ENCODE assay signal across 10 mouse cellular contexts in the genomic region with DNA sequence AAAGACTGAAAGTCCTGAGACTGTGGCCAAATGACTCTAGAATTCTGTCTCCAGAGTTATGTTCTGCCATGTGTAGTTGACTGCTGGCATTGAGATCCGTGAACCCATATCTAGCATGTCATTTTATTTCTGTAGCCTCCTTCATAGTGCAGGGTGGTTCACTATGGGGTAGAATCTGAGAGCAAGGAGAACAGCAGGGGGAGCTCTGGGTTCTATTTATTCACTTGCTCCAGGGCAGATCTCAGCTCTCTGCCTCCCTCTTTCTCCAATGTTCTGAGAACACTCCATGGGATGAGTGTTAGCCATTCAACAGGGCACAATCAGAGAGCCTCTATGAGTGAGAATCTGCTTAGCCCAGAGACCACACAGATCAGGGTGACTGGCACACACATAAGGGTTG.
DNase-seq lines count a peak whose midpoint lies in the region; ATAC-seq lines count a peak whose summit lies in the region.
"Had no signal": no experiment of that assay in that cellular context is flagged by ENCODE, and none has a peak within 500 bp of the region (broad histone marks: within the 10 kb centered on the region; RNA-seq: fewer than 3 reads in every experiment).

No protein-coding gene starts in this region.

- no peak for DNase-seq in frontal cortex, postnatal 14 days (ENCODE audit: low spot score in 2 of 2)
- DNase-seq in ovary, postnatal 14 days (ENCODE audit: low spot score), result peak; percentile 3
- DNase-seq in ovary, postnatal 36 days (ENCODE audit: low spot score), result no peak
- peak; percentile 4 for DNase-seq in kidney, postnatal 14 days
- DNase-seq in telencephalon, adult 2 months (ENCODE audit: low read depth, low spot score), result peak; percentile 1
- DNase-seq in urinary bladder, postnatal 10 days (ENCODE audit: low spot score), result no peak
- no peak for DNase-seq in urinary bladder, postnatal 25 days (ENCODE audit: low spot score)
- DNase-seq: gastrocnemius, postnatal 36 days; liver, embryonic 13.5 days had no signal

- ATAC-seq in frontal cortex, adult (ENCODE audit: low TSS enrichment), result peak; percentile 79

Comparison
In these comparisons a context has a peak if more than half of its experiments do, and no peak if none do; other contexts are left out.
1. DNase-seq: peak in ovary, postnatal 14 days (single experiment), kidney, postnatal 14 days (single experiment) and telencephalon, adult 2 months (single experiment); none in frontal cortex, postnatal 14 days (0 of 2), ovary, postnatal 36 days (single experiment), urinary bladder, postnatal 10 days (single experiment) and urinary bladder, postnatal 25 days (single experiment).